Mouse (Mus musculus): ENCODE results near the gene Inpp5k. TPM values are rescaled to one million over a fixed set of nuclear protein-coding genes. Genes with fewer than 3 reads are reported as not detected.
A peak's percentile ranks its signal among the peaks of the same experiment; 100 is the strongest.

The Inpp5k gene
- polyA plus RNA-seq (2012; rRNA removed): 56.9 and 65.0 TPM in 2 replicates

- Histone ChIP-seq H3K36me3 (ENCODE audit: control insufficient read depth, insufficient read depth, low read length) (peaks cover 30% of the 10 kb centered on the region), H3K4me1 (ENCODE audit: control insufficient read depth, insufficient read depth, insufficient read length) (peaks cover 6% of the 10 kb centered on the region; the same call in 1 of the 2 replicates), H3K27me3 (ENCODE audit: control insufficient read depth, insufficient read depth, low read length) (no peaks in the 10 kb centered on the region), H3K27ac (ENCODE audit: insufficient read depth, low read length) (peak within 1 kb of the TSS; percentile 88), H3K4me3 (ENCODE audit: extremely low read depth, insufficient read depth, insufficient read length) (peak within 1 kb of the TSS; percentile 88)
- peak; percentile 93 to 95 for DNase-seq (ENCODE audit: low read depth in 1 of 2, low spot score in 2 of 2)
- TF ChIP-seq CTCF (IDR thresholded peaks at IDR 0.05; ENCODE audit: extremely low read depth, insufficient read depth, insufficient read length, insufficient replicate concordance) (no peak), POLR2A (IDR thresholded peaks at IDR 0.05; ENCODE audit: low read depth, low read length) (peak; percentile 92)
- WGBS: under 1% methylated on average over 52 of the region's 53 CpGs
These were observed at the start of gene Inpp5k for GRCm38 (mm10) chr11:75630645-75631229. Gene Inpp5k (plus strand): TSS chr11:75630988.

- no peak overlapping the region for H3K27ac ChIP-seq (ENCODE audit: insufficient read depth, low read length)
- no peaks in the 10 kb centered on the region for H3K36me3 ChIP-seq (ENCODE audit: control insufficient read depth, insufficient read depth, low read length)
- DNase-seq (ENCODE audit: low read depth in 1 of 2, low spot score in 2 of 2): no peak
- H3K4me3 ChIP-seq (ENCODE audit: extremely low read depth, insufficient read depth, insufficient read length): no peak overlapping the region
- TF ChIP-seq POLR2A (IDR thresholded peaks at IDR 0.05; ENCODE audit: low read depth, low read length) (no peak), CTCF (IDR thresholded peaks at IDR 0.05; ENCODE audit: extremely low read depth, insufficient read depth, insufficient read length, insufficient replicate concordance) (no peak)
- H3K4me1 ChIP-seq (ENCODE audit: control insufficient read depth, insufficient read depth, insufficient read length): no peaks in the 10 kb centered on the region; the same call in 1 of the 2 replicates
- WGBS: 82% methylated on average over 7 of the region's 7 CpGs
- H3K27me3 ChIP-seq (ENCODE audit: control insufficient read depth, insufficient read depth, low read length): no peaks in the 10 kb centered on the region
These were observed 49.2 kb upstream of the Inpp5k start for GRCm38 (mm10) chr11:75581495-75582149.

DNA sequence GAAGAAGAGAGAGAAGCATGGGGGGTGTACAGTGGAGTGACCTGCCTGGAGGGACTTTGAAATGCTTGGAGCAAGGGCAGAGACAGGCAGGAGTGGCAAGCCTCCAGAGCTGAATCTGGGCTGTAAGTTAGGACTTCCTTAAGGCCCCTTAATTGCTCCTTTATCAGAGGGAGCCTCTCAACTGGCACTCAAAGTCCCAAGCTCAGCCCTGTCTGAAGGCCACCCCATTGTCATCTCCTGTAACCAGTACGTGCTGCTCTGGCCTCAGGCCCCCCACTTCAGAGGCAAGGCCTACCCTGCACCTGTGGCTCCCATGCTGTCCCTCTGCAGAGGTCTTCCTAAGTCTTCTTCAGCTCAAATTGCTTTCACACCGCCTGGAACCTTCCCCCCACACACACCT lies 47.3 kb upstream of the Inpp5k start:
- 75% methylated on average over 2 of the region's 2 CpGs for WGBS
- no peak for DNase-seq (ENCODE audit: low read depth in 1 of 2, low spot score in 2 of 2)
- Histone ChIP-seq H3K4me3 (ENCODE audit: extremely low read depth, insufficient read depth, insufficient read length) (no peak overlapping the region), H3K36me3 (ENCODE audit: control insufficient read depth, insufficient read depth, low read length) (no peaks in the 10 kb centered on the region), H3K27me3 (ENCODE audit: control insufficient read depth, insufficient read depth, low read length) (no peaks in the 10 kb centered on the region), H3K27ac (ENCODE audit: insufficient read depth, low read length) (no peak overlapping the region), H3K4me1 (ENCODE audit: control insufficient read depth, insufficient read depth, insufficient read length) (no peaks in the 10 kb centered on the region; the same call in 1 of the 2 replicates)
- no peak for TF ChIP-seq CTCF (IDR thresholded peaks at IDR 0.05; ENCODE audit: extremely low read depth, insufficient read depth, insufficient read length, insufficient replicate concordance)
- no peak for TF ChIP-seq POLR2A (IDR thresholded peaks at IDR 0.05; ENCODE audit: low read depth, low read length)

GRCm38 (mm10) chr11:75585061-75585460 lies 45.7 kb upstream of the Inpp5k start:
- DNase-seq (ENCODE audit: low read depth in 1 of 2, low spot score in 2 of 2): no peak
- Histone ChIP-seq H3K4me3 (ENCODE audit: extremely low read depth, insufficient read depth, insufficient read length) (no peak overlapping the region), H3K36me3 (ENCODE audit: control insufficient read depth, insufficient read depth, low read length) (0 out of 2 replicates have a peak, but pooled peaks cover under 1% of the 10 kb centered on the region), H3K27me3 (ENCODE audit: control insufficient read depth, insufficient read depth, low read length) (no peaks in the 10 kb centered on the region), H3K4me1 (ENCODE audit: control insufficient read depth, insufficient read depth, insufficient read length) (peaks cover 10% of the 10 kb centered on the region; the same call in 1 of the 2 replicates), H3K27ac (ENCODE audit: insufficient read depth, low read length) (no peak overlapping the region)
- WGBS: 20% methylated on average over 4 of the region's 4 CpGs
- no peak for TF ChIP-seq CTCF (IDR thresholded peaks at IDR 0.05; ENCODE audit: extremely low read depth, insufficient read depth, insufficient read length, insufficient replicate concordance)
- no peak for TF ChIP-seq POLR2A (IDR thresholded peaks at IDR 0.05; ENCODE audit: low read depth, low read length)

- H3K36me3 ChIP-seq (ENCODE audit: control insufficient read depth, insufficient read depth, low read length): 0 out of 2 replicates have a peak, but pooled peaks cover 2% of the 10 kb centered on the region
- H3K4me3 ChIP-seq (ENCODE audit: extremely low read depth, insufficient read depth, insufficient read length): no peak overlapping the region
- no peak for DNase-seq (ENCODE audit: low read depth in 1 of 2, low spot score in 2 of 2)
- no peak overlapping the region for H3K27ac ChIP-seq (ENCODE audit: insufficient read depth, low read length)
- no peak for TF ChIP-seq CTCF (IDR thresholded peaks at IDR 0.05; ENCODE audit: extremely low read depth, insufficient read depth, insufficient read length, insufficient replicate concordance)
- no peak for TF ChIP-seq POLR2A (IDR thresholded peaks at IDR 0.05; ENCODE audit: low read depth, low read length)
- peaks cover 11% of the 10 kb centered on the region; the same call in 1 of the 2 replicates for H3K4me1 ChIP-seq (ENCODE audit: control insufficient read depth, insufficient read depth, insufficient read length)
- H3K27me3 ChIP-seq (ENCODE audit: control insufficient read depth, insufficient read depth, low read length): no peaks in the 10 kb centered on the region
- 85% methylated on average over 5 of the region's 5 CpGs for WGBS
These were observed 44.8 kb upstream of the Inpp5k start for GRCm38 (mm10) chr11:75585978-75586377.

DNA sequence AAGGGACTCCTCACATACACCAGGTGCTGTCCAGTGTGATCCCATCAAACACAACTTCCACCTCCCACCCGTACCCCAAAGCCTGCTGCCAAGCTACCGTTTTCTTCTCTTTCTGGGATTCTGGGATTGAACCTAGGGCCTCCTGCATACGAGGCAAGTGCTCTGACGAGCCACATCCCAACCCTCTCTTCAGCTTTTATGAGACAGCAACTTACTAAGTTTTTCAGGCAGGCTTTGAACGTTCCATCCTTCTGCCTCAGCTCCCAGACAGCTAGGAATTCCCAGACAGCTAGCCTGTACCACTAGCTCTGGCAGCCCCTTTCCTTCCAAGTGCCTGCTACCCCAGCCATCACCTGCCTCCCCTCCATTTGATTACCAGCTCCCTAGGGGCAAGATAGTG lies 43.8 kb upstream of the Inpp5k start:
- H3K27me3 ChIP-seq (ENCODE audit: control insufficient read depth, insufficient read depth, low read length): no peaks in the 10 kb centered on the region
- no peak overlapping the region for H3K4me3 ChIP-seq (ENCODE audit: extremely low read depth, insufficient read depth, insufficient read length)
- WGBS: 89% methylated on average over 5 of the region's 5 CpGs
- TF ChIP-seq POLR2A (IDR thresholded peaks at IDR 0.05; ENCODE audit: low read depth, low read length): no peak
- no peak for TF ChIP-seq CTCF (IDR thresholded peaks at IDR 0.05; ENCODE audit: extremely low read depth, insufficient read depth, insufficient read length, insufficient replicate concordance)
- no peak for DNase-seq (ENCODE audit: low read depth in 1 of 2, low spot score in 2 of 2)
- 0 out of 2 replicates have a peak, but pooled peaks cover 2% of the 10 kb centered on the region for H3K36me3 ChIP-seq (ENCODE audit: control insufficient read depth, insufficient read depth, low read length)
- H3K27ac ChIP-seq (ENCODE audit: insufficient read depth, low read length): peak overlapping the region; percentile 97
- H3K4me1 ChIP-seq (ENCODE audit: control insufficient read depth, insufficient read depth, insufficient read length): peaks cover 13% of the 10 kb centered on the region; the same call in 1 of the 2 replicates

All from spleen, adult 2 months (tissue).